15 mouse cellular contexts compared by ENCODE assay signal in the genomic region with DNA sequence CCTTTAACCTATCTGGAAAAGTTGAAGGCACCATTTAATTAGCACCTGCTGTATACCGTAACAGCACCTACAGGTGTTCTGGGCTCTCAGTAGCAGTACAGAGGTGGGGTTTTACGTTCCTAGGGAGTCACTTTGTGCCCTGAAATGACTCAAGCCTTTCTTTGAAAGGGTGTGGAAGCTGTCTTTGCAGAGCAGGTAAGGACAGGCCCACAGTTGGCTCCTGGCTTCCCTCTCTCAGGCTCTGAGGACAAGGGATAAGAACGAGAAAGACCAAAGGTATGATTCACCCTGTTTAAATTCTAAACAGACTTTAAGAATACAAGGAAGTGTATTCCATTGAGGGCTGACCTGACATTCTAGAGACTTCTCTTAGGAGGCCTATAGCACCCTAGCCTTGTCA. TPM values are rescaled to one million over a fixed set of nuclear protein-coding genes. Genes with fewer than 3 reads are reported as not detected.
"Had no signal": no experiment of that assay in that cellular context is flagged by ENCODE, and none has a peak within 500 bp of the region (broad histone marks: within the 10 kb centered on the region; RNA-seq: fewer than 3 reads in every experiment).

No protein-coding gene starts in this region.

- H3K9ac ChIP-seq: heart, embryonic 13.5 days; heart, embryonic 15.5 days; hindbrain, embryonic 13.5 days; hindbrain, embryonic 15.5 days; limb, embryonic 13.5 days; limb, embryonic 15.5 days had no signal

- H3K4me3 ChIP-seq: heart, adult 2 months; heart, embryonic 13.5 days; heart, embryonic 15.5 days; hindbrain, embryonic 13.5 days; hindbrain, embryonic 15.5 days; layer of hippocampus, adult 2 months; limb, embryonic 13.5 days; limb, embryonic 15.5 days had no signal

- ATAC-seq: hindbrain, postnatal 0 days; intestine, embryonic 16.5 days had no signal

- H3K9me3 ChIP-seq: heart, embryonic 13.5 days; heart, embryonic 15.5 days; hindbrain, embryonic 13.5 days; hindbrain, embryonic 15.5 days; limb, embryonic 13.5 days; limb, embryonic 15.5 days had no signal

- H3K4me2 ChIP-seq: heart, embryonic 11.5 days; heart, embryonic 13.5 days; heart, embryonic 15.5 days; hindbrain, embryonic 13.5 days; hindbrain, embryonic 15.5 days; limb, embryonic 13.5 days; limb, embryonic 15.5 days had no signal

- H3K27ac ChIP-seq: heart, adult 2 months; heart, embryonic 13.5 days; heart, embryonic 15.5 days; hindbrain, embryonic 13.5 days; hindbrain, embryonic 15.5 days; hindbrain, postnatal 0 days; layer of hippocampus, adult 2 months; limb, embryonic 13.5 days; limb, embryonic 15.5 days had no signal

- DNase-seq: gastrocnemius, postnatal 14 days; gastrocnemius, postnatal 36 days; heart, adult 11 months; heart, adult 2 months had no signal

- H3K4me1 ChIP-seq: heart, embryonic 13.5 days had no signal

- H3K36me3 ChIP-seq: heart, embryonic 13.5 days; heart, embryonic 15.5 days; hindbrain, embryonic 13.5 days; hindbrain, embryonic 15.5 days; limb, embryonic 13.5 days; limb, embryonic 15.5 days had no signal

- H3K27me3 ChIP-seq: heart, embryonic 13.5 days; heart, embryonic 15.5 days; hindbrain, embryonic 13.5 days; hindbrain, embryonic 15.5 days; limb, embryonic 13.5 days; limb, embryonic 15.5 days had no signal

RNA-seq across cellular contexts. Expression of a gene that starts 58.3 kb away (rescaled TPM):
- total RNA-seq: liver, adult 2 months had no signal
